Mouse (Mus musculus): ENCODE results near the gene Trir. TPM values are rescaled to one million over a fixed set of nuclear protein-coding genes. Genes with fewer than 3 reads are reported as not detected.

Gene Trir
- polyA plus RNA-seq, 1 experiment from 2014 or later = 93.3 TPM

- H3K36me3 ChIP-seq (ENCODE audit: insufficient read depth, low read length) = peaks cover 30% of the 10 kb centered on the region
- H3K4me1 ChIP-seq (ENCODE audit: insufficient read depth, low read length) = no peaks in the 10 kb centered on the region
- no peak overlapping the region for H3K9ac ChIP-seq (replicated peaks; ENCODE audit: low read length)
- H3K9me3 ChIP-seq (ENCODE audit: low read length) = no peaks in the 10 kb centered on the region
- H3K27ac ChIP-seq (ENCODE audit: low read length) = no peak overlapping the region
- H3K4me2 ChIP-seq (replicated peaks; ENCODE audit: low read depth, low read length) = no peak overlapping the region
- H3K27me3 ChIP-seq (ENCODE audit: insufficient read depth, low read length) = peaks cover 15% of the 10 kb centered on the region
- ATAC-seq (ENCODE audit: low FRiP score, low TSS enrichment) = no peak
- WGBS = 61% methylated on average over 5 of the region's 5 CpGs
- no peak overlapping the region for H3K4me3 ChIP-seq (ENCODE audit: low read length)
These were observed 9.4 kb upstream of the Trir start for GRCm38 (mm10) chr8:85017209-85017608.

- H3K36me3 ChIP-seq (ENCODE audit: insufficient read depth, low read length) = peaks cover 40% of the 10 kb centered on the region
- H3K9me3 ChIP-seq (ENCODE audit: low read length) = no peaks in the 10 kb centered on the region
- no peaks in the 10 kb centered on the region for H3K27me3 ChIP-seq (ENCODE audit: insufficient read depth, low read length)
- no peak overlapping the region for H3K9ac ChIP-seq (replicated peaks; ENCODE audit: low read length)
- no peak overlapping the region for H3K4me3 ChIP-seq (ENCODE audit: low read length)
- no peak overlapping the region for H3K4me2 ChIP-seq (replicated peaks; ENCODE audit: low read depth, low read length)
- peaks cover 19% of the 10 kb centered on the region for H3K4me1 ChIP-seq (ENCODE audit: insufficient read depth, low read length)
- 95% methylated on average over 3 of the region's 3 CpGs for WGBS
- ATAC-seq (ENCODE audit: low FRiP score, low TSS enrichment) = no peak
- H3K27ac ChIP-seq (ENCODE audit: low read length) = no peak overlapping the region
These were observed 5.0 kb upstream of the Trir start for GRCm38 (mm10) chr8:85021514-85022055.

GRCm38 (mm10) chr8:85023846-85024245, 2.8 kb upstream of the Trir start:
- H3K36me3 ChIP-seq (ENCODE audit: insufficient read depth, low read length) = peaks cover 27% of the 10 kb centered on the region
- H3K9ac ChIP-seq (replicated peaks; ENCODE audit: low read length) = no peak overlapping the region
- WGBS = 93% methylated on average over 3 of the region's 3 CpGs
- peak overlapping the region; percentile 83; the same call in 1 of the 2 replicates for H3K4me2 ChIP-seq (replicated peaks; ENCODE audit: low read depth, low read length)
- H3K27me3 ChIP-seq (ENCODE audit: insufficient read depth, low read length) = no peaks in the 10 kb centered on the region
- H3K4me1 ChIP-seq (ENCODE audit: insufficient read depth, low read length) = peaks cover 30% of the 10 kb centered on the region
- H3K27ac ChIP-seq (ENCODE audit: low read length) = no peak overlapping the region
- H3K9me3 ChIP-seq (ENCODE audit: low read length) = no peaks in the 10 kb centered on the region
- ATAC-seq (ENCODE audit: low FRiP score, low TSS enrichment) = no peak
- peak overlapping the region; percentile 73; the same call in 1 of the 2 replicates for H3K4me3 ChIP-seq (ENCODE audit: low read length)

- H3K36me3 ChIP-seq (ENCODE audit: insufficient read depth, low read length) = peaks cover 37% of the 10 kb centered on the region
- 4% methylated on average over 30 of the region's 30 CpGs for WGBS
These were observed 1.3 kb upstream of the Trir start, which contains the start of gene Asna1 for GRCm38 (mm10) chr8:85025098-85025932. TSS of gene Asna1 (minus strand) at chr8:85025281.

GRCm38 (mm10) chr8:85027516-85027855, 863 bp downstream of the Trir start:
- Histone ChIP-seq H3K4me1 (ENCODE audit: insufficient read depth, low read length) (peaks cover 33% of the 10 kb centered on the region), H3K27ac (ENCODE audit: low read length) (peak overlapping the region; percentile 94), H3K36me3 (ENCODE audit: insufficient read depth, low read length) (peaks cover 37% of the 10 kb centered on the region), H3K4me2 (replicated peaks; ENCODE audit: low read depth, low read length) (peak overlapping the region; percentile 83), H3K9me3 (ENCODE audit: low read length) (no peaks in the 10 kb centered on the region), H3K9ac (replicated peaks; ENCODE audit: low read length) (peak overlapping the region; percentile 100), H3K4me3 (ENCODE audit: low read length) (peak overlapping the region; percentile 100), H3K27me3 (ENCODE audit: insufficient read depth, low read length) (no peaks in the 10 kb centered on the region)
- WGBS = under 1% methylated on average over 13 of the region's 13 CpGs
- ATAC-seq (ENCODE audit: low FRiP score, low TSS enrichment) = no peak

More at GRCm38 (mm10) chr8:85025098-85025932, 1.3 kb upstream of the Trir start, which contains the start of gene Asna1:
- H3K9me3 ChIP-seq (ENCODE audit: low read length) = no peaks in the 10 kb centered on the region
- peak within 1 kb of the TSS; percentile 68 for H3K9ac ChIP-seq (replicated peaks; ENCODE audit: low read length)
- H3K4me3 ChIP-seq (ENCODE audit: low read length) = peak within 1 kb of the TSS; percentile 73
- H3K27ac ChIP-seq (ENCODE audit: low read length) = peak within 1 kb of the TSS; percentile 94
- peak within 1 kb of the TSS; percentile 83 for H3K4me2 ChIP-seq (replicated peaks; ENCODE audit: low read depth, low read length)
- peak; percentile 91 for ATAC-seq (ENCODE audit: low FRiP score, low TSS enrichment)
- peaks cover 33% of the 10 kb centered on the region for H3K4me1 ChIP-seq (ENCODE audit: insufficient read depth, low read length)
- H3K27me3 ChIP-seq (ENCODE audit: insufficient read depth, low read length) = no peaks in the 10 kb centered on the region

GRCm38 (mm10) chr8:85027922-85028321, 1.3 kb downstream of the Trir start:
- Histone ChIP-seq H3K9ac (replicated peaks; ENCODE audit: low read length) (peak overlapping the region; percentile 100), H3K36me3 (ENCODE audit: insufficient read depth, low read length) (peaks cover 41% of the 10 kb centered on the region), H3K4me2 (replicated peaks; ENCODE audit: low read depth, low read length) (peak overlapping the region; percentile 83), H3K27me3 (ENCODE audit: insufficient read depth, low read length) (no peaks in the 10 kb centered on the region), H3K27ac (ENCODE audit: low read length) (no peak overlapping the region), H3K4me3 (ENCODE audit: low read length) (peak overlapping the region; percentile 100), H3K4me1 (ENCODE audit: insufficient read depth, low read length) (peaks cover 33% of the 10 kb centered on the region), H3K9me3 (ENCODE audit: low read length) (no peaks in the 10 kb centered on the region)
- whole genome bisulfite sequencing = 19% methylated on average over 2 of the region's 2 CpGs
- no peak for ATAC-seq (ENCODE audit: low FRiP score, low TSS enrichment)

GRCm38 (mm10) chr8:85029271-85029670, 2.6 kb downstream of the Trir start:
- peak overlapping the region; percentile 8; the same call in 1 of the 2 replicates for H3K4me3 ChIP-seq (ENCODE audit: low read length)
- H3K9ac ChIP-seq (replicated peaks; ENCODE audit: low read length) = peak overlapping the region; percentile 45; the same call in 1 of the 2 replicates
- H3K4me2 ChIP-seq (replicated peaks; ENCODE audit: low read depth, low read length) = 0 out of 2 replicates have a peak overlapping the region, but pooled peaks have one; percentile 83

GRCm38 (mm10) chr8:85032622-85033311, 6.1 kb downstream of the Trir start:
- H3K4me1 ChIP-seq (ENCODE audit: insufficient read depth, low read length) = peaks cover 29% of the 10 kb centered on the region
- H3K9ac ChIP-seq (replicated peaks; ENCODE audit: low read length) = no peak overlapping the region
- H3K4me3 ChIP-seq (ENCODE audit: low read length) = no peak overlapping the region
- H3K4me2 ChIP-seq (replicated peaks; ENCODE audit: low read depth, low read length) = no peak overlapping the region
- peaks cover 36% of the 10 kb centered on the region for H3K36me3 ChIP-seq (ENCODE audit: insufficient read depth, low read length)
- no peak for ATAC-seq (ENCODE audit: low FRiP score, low TSS enrichment)
- WGBS = 82% methylated on average over 4 of the region's 4 CpGs
- no peak overlapping the region for H3K27ac ChIP-seq (ENCODE audit: low read length)
- no peaks in the 10 kb centered on the region for H3K9me3 ChIP-seq (ENCODE audit: low read length)
- no peaks in the 10 kb centered on the region for H3K27me3 ChIP-seq (ENCODE audit: insufficient read depth, low read length)

More at GRCm38 (mm10) chr8:85029271-85029670, 2.6 kb downstream of the Trir start:
- no peaks in the 10 kb centered on the region for H3K9me3 ChIP-seq (ENCODE audit: low read length)
- 84% methylated on average over 14 of the region's 14 CpGs for WGBS
- no peaks in the 10 kb centered on the region for H3K27me3 ChIP-seq (ENCODE audit: insufficient read depth, low read length)
- no peak overlapping the region for H3K27ac ChIP-seq (ENCODE audit: low read length)
- H3K36me3 ChIP-seq (ENCODE audit: insufficient read depth, low read length) = peaks cover 36% of the 10 kb centered on the region
- no peak for ATAC-seq (ENCODE audit: low FRiP score, low TSS enrichment)
- peaks cover 34% of the 10 kb centered on the region for H3K4me1 ChIP-seq (ENCODE audit: insufficient read depth, low read length)

GRCm38 (mm10) chr8:85033867-85034266, 7.2 kb downstream of the Trir start:
- Histone ChIP-seq H3K4me3 (ENCODE audit: low read length) (no peak overlapping the region), H3K4me2 (replicated peaks; ENCODE audit: low read depth, low read length) (no peak overlapping the region), H3K36me3 (ENCODE audit: insufficient read depth, low read length) (peaks cover 36% of the 10 kb centered on the region), H3K27ac (ENCODE audit: low read length) (no peak overlapping the region), H3K9ac (replicated peaks; ENCODE audit: low read length) (no peak overlapping the region), H3K4me1 (ENCODE audit: insufficient read depth, low read length) (peaks cover 24% of the 10 kb centered on the region), H3K27me3 (ENCODE audit: insufficient read depth, low read length) (no peaks in the 10 kb centered on the region), H3K9me3 (ENCODE audit: low read length) (no peaks in the 10 kb centered on the region)
- 52% methylated on average over 1 of the region's 1 CpGs for WGBS
- ATAC-seq (ENCODE audit: low FRiP score, low TSS enrichment) = no peak

Measured in kidney, embryonic 16.5 days (tissue).